Mouse (Mus musculus): ENCODE measurements around the gene Rtl10. TPM values are rescaled to one million over a fixed set of nuclear protein-coding genes. Genes with fewer than 3 reads are reported as not detected.

Gene Rtl10
- total RNA-seq (2014; fragmentation: Nextera tagmentation) (9.3 and 9.9 TPM in 2 replicates), total RNA-seq (2017) (3.5 and 4.2 TPM in 2 replicates), polyA plus RNA-seq (2012) (7.1 and 8.3 TPM in 2 replicates)

GRCm38 (mm10) chr16:18498558-18498990, at the start of gene Rtl10, which contains the start of gene Gnb1l:
TSS of gene Rtl10 (plus strand) at chr16:18498901.
TSS of gene Gnb1l (plus strand) at chr16:18498713.
- H3K4me1 ChIP-seq (ENCODE audit: insufficient read depth, low read depth, low read length), result peaks cover 50% of the 10 kb centered on the region
- no peaks in the 10 kb centered on the region for H3K27me3 ChIP-seq (ENCODE audit: insufficient read depth, low read length)
- no peak for TF ChIP-seq CTCF (IDR thresholded peaks at IDR 0.05; ENCODE audit: low read depth, low read length)
- no peak for TF ChIP-seq GATA2 (IDR thresholded peaks at IDR 0.05; ENCODE audit: borderline replicate concordance, low read depth, low read length)
- TF ChIP-seq TAL1 (conservative IDR thresholded peaks at IDR 0.05; ENCODE audit: low read depth, low read length), result no peak
- no peak for TF ChIP-seq POLR2AphosphoS5 (IDR thresholded peaks at IDR 0.05; ENCODE audit: insufficient replicate concordance, low read depth, low read length)
- no peak for TF ChIP-seq GATA1 (IDR thresholded peaks at IDR 0.05; ENCODE audit: borderline replicate concordance, low read length)
- ATAC-seq (ENCODE audit: extremely low read depth, insufficient number of reproducible peaks, low FRiP score, poor library complexity, severe bottlenecking) (peak; percentile 62), DNase-seq (ENCODE audit: low spot score) (peak; percentile 97)
- peaks cover 35% of the 10 kb centered on the region for H3K36me3 ChIP-seq (replicated peaks)
- H3K4me3 ChIP-seq (ENCODE audit: low read depth, low read length), result peak within 1 kb of the TSS; percentile 88
- H3K9me3 ChIP-seq (replicated peaks), result no peaks in the 10 kb centered on the region

GRCm38 (mm10) chr16:18449005-18449404, 49.7 kb upstream of the Rtl10 start:
- TF ChIP-seq GATA2 (IDR thresholded peaks at IDR 0.05; ENCODE audit: borderline replicate concordance, low read depth, low read length) (no peak), POLR2AphosphoS5 (IDR thresholded peaks at IDR 0.05; ENCODE audit: insufficient replicate concordance, low read depth, low read length) (no peak), TAL1 (conservative IDR thresholded peaks at IDR 0.05; ENCODE audit: low read depth, low read length) (no peak), CTCF (IDR thresholded peaks at IDR 0.05; ENCODE audit: low read depth, low read length) (no peak), GATA1 (IDR thresholded peaks at IDR 0.05; ENCODE audit: borderline replicate concordance, low read length) (no peak)
- no peaks in the 10 kb centered on the region for H3K9me3 ChIP-seq (replicated peaks)
- H3K4me1 ChIP-seq (ENCODE audit: insufficient read depth, low read depth, low read length), result peaks cover 9% of the 10 kb centered on the region
- no peaks in the 10 kb centered on the region for H3K27me3 ChIP-seq (ENCODE audit: insufficient read depth, low read length)
- ATAC-seq (ENCODE audit: extremely low read depth, insufficient number of reproducible peaks, low FRiP score, poor library complexity, severe bottlenecking) (no peak), DNase-seq (ENCODE audit: low spot score) (no peak)
- H3K4me3 ChIP-seq (ENCODE audit: low read depth, low read length), result no peak overlapping the region
- H3K36me3 ChIP-seq (replicated peaks), result peaks cover 94% of the 10 kb centered on the region

- peaks cover 96% of the 10 kb centered on the region for H3K36me3 ChIP-seq (replicated peaks)
- TF ChIP-seq TAL1 (conservative IDR thresholded peaks at IDR 0.05; ENCODE audit: low read depth, low read length) (no peak), CTCF (IDR thresholded peaks at IDR 0.05; ENCODE audit: low read depth, low read length) (no peak), POLR2AphosphoS5 (IDR thresholded peaks at IDR 0.05; ENCODE audit: insufficient replicate concordance, low read depth, low read length) (no peak), GATA1 (IDR thresholded peaks at IDR 0.05; ENCODE audit: borderline replicate concordance, low read length) (no peak), GATA2 (IDR thresholded peaks at IDR 0.05; ENCODE audit: borderline replicate concordance, low read depth, low read length) (no peak)
- DNase-seq (ENCODE audit: low spot score), result no peak
- no peak for ATAC-seq (ENCODE audit: extremely low read depth, insufficient number of reproducible peaks, low FRiP score, poor library complexity, severe bottlenecking)
- H3K4me3 ChIP-seq (ENCODE audit: low read depth, low read length), result no peak overlapping the region
- peaks cover 12% of the 10 kb centered on the region for H3K4me1 ChIP-seq (ENCODE audit: insufficient read depth, low read depth, low read length)
- H3K9me3 ChIP-seq (replicated peaks), result no peaks in the 10 kb centered on the region
- H3K27me3 ChIP-seq (ENCODE audit: insufficient read depth, low read length), result no peaks in the 10 kb centered on the region
These were observed 47.1 kb upstream of the Rtl10 start for GRCm38 (mm10) chr16:18451486-18452181.

- peaks cover 15% of the 10 kb centered on the region for H3K4me1 ChIP-seq (ENCODE audit: insufficient read depth, low read depth, low read length)
- H3K27me3 ChIP-seq (ENCODE audit: insufficient read depth, low read length), result no peaks in the 10 kb centered on the region
- H3K9me3 ChIP-seq (replicated peaks), result no peaks in the 10 kb centered on the region
- peaks cover 98% of the 10 kb centered on the region for H3K36me3 ChIP-seq (replicated peaks)
- DNase-seq (ENCODE audit: low spot score) (no peak), ATAC-seq (ENCODE audit: extremely low read depth, insufficient number of reproducible peaks, low FRiP score, poor library complexity, severe bottlenecking) (no peak)
- TF ChIP-seq POLR2AphosphoS5 (IDR thresholded peaks at IDR 0.05; ENCODE audit: insufficient replicate concordance, low read depth, low read length) (no peak), TAL1 (conservative IDR thresholded peaks at IDR 0.05; ENCODE audit: low read depth, low read length) (no peak), CTCF (IDR thresholded peaks at IDR 0.05; ENCODE audit: low read depth, low read length) (no peak), GATA1 (IDR thresholded peaks at IDR 0.05; ENCODE audit: borderline replicate concordance, low read length) (no peak), GATA2 (IDR thresholded peaks at IDR 0.05; ENCODE audit: borderline replicate concordance, low read depth, low read length) (no peak)
- H3K4me3 ChIP-seq (ENCODE audit: low read depth, low read length), result no peak overlapping the region
These were observed 46.3 kb upstream of the Rtl10 start for GRCm38 (mm10) chr16:18452361-18452862.

GRCm38 (mm10) chr16:18453846-18454245, 44.9 kb upstream of the Rtl10 start:
- DNase-seq (ENCODE audit: low spot score) (no peak), ATAC-seq (ENCODE audit: extremely low read depth, insufficient number of reproducible peaks, low FRiP score, poor library complexity, severe bottlenecking) (no peak)
- TF ChIP-seq TAL1 (conservative IDR thresholded peaks at IDR 0.05; ENCODE audit: low read depth, low read length) (no peak), POLR2AphosphoS5 (IDR thresholded peaks at IDR 0.05; ENCODE audit: insufficient replicate concordance, low read depth, low read length) (no peak), CTCF (IDR thresholded peaks at IDR 0.05; ENCODE audit: low read depth, low read length) (no peak), GATA1 (IDR thresholded peaks at IDR 0.05; ENCODE audit: borderline replicate concordance, low read length) (no peak), GATA2 (IDR thresholded peaks at IDR 0.05; ENCODE audit: borderline replicate concordance, low read depth, low read length) (no peak)
- peaks cover 98% of the 10 kb centered on the region for H3K36me3 ChIP-seq (replicated peaks)
- no peaks in the 10 kb centered on the region for H3K27me3 ChIP-seq (ENCODE audit: insufficient read depth, low read length)
- H3K4me1 ChIP-seq (ENCODE audit: insufficient read depth, low read depth, low read length), result peaks cover 29% of the 10 kb centered on the region
- no peaks in the 10 kb centered on the region for H3K9me3 ChIP-seq (replicated peaks)
- H3K4me3 ChIP-seq (ENCODE audit: low read depth, low read length), result no peak overlapping the region

- Histone ChIP-seq H3K36me3 (replicated peaks) (peaks cover 92% of the 10 kb centered on the region), H3K27me3 (ENCODE audit: insufficient read depth, low read length) (no peaks in the 10 kb centered on the region), H3K4me1 (ENCODE audit: insufficient read depth, low read depth, low read length) (peaks cover 40% of the 10 kb centered on the region), H3K4me3 (ENCODE audit: low read depth, low read length) (no peak overlapping the region), H3K9me3 (replicated peaks) (no peaks in the 10 kb centered on the region)
- ATAC-seq (ENCODE audit: extremely low read depth, insufficient number of reproducible peaks, low FRiP score, poor library complexity, severe bottlenecking) (no peak), DNase-seq (ENCODE audit: low spot score) (no peak)
- TF ChIP-seq CTCF (IDR thresholded peaks at IDR 0.05; ENCODE audit: low read depth, low read length) (no peak), POLR2AphosphoS5 (IDR thresholded peaks at IDR 0.05; ENCODE audit: insufficient replicate concordance, low read depth, low read length) (no peak), TAL1 (conservative IDR thresholded peaks at IDR 0.05; ENCODE audit: low read depth, low read length) (no peak), GATA1 (IDR thresholded peaks at IDR 0.05; ENCODE audit: borderline replicate concordance, low read length) (no peak), GATA2 (IDR thresholded peaks at IDR 0.05; ENCODE audit: borderline replicate concordance, low read depth, low read length) (no peak)
These were observed 43.3 kb upstream of the Rtl10 start for GRCm38 (mm10) chr16:18455407-18455806.
